Mouse (Mus musculus) heart, postnatal 0 days (tissue): ENCODE measurements around the gene Bcan.

ENCODE experiments used
- CTCF ChIP-seq: IDR thresholded peaks from 2 replicates; pipeline ENCODE4 v1.5.1; 2016; ENCODE audit warnings: antibody characterized with exemption, control low read depth, low read depth
- EP300 ChIP-seq: IDR thresholded peaks from 2 replicates; pipeline ENCODE4 v1.6.1; 2016; ENCODE audit warnings: antibody characterized with exemption, low read depth

GRCm38 (mm10) chr3:87949266-87949954 is 50.6 kb downstream of the Bcan start:
- TF ChIP-seq CTCF (no peak), EP300 (no peak)
